Mouse (Mus musculus): ENCODE measurements around the gene Cgas.
"Not testable (repeated sequence)": the region's sequence is repeated elsewhere in the genome, so short reads cannot be mapped to it uniquely, and the experiment has no call there.

The Cgas gene

GRCm38 (mm10) chr9:78442579-78443392, at the start of gene Cgas:
Cgas (minus strand) TSS chr9:78443237.
- DNase-seq (ENCODE audit: low spot score in 2 of 2), result peak in 1 of 2 experiments; percentile 31

- no peak for DNase-seq (ENCODE audit: low spot score in 2 of 2)
Observed at GRCm38 (mm10) chr9:78492254-78492653, 49.2 kb upstream of the Cgas start.

DNA sequence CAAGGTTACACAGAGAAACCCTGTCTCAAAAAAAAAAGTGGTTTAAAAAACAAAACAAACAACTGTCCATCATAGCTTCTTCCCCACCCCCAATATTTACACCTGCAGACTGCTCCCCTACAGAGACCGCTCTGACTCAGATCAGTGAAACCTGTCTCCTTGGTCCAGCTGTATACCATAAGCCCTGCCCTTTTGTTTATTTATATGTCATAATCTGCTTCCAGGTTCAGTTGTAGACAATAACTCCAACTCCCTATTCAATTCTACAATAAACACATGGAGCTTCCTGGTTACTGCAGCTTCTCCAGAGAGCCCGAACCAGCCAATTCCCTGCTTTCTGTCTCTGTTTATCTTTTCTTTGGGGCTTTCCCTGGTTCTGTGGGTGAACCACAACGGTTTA, 48.1 kb upstream of the Cgas start:
- no peak for DNase-seq (ENCODE audit: low spot score in 2 of 2)

DNA sequence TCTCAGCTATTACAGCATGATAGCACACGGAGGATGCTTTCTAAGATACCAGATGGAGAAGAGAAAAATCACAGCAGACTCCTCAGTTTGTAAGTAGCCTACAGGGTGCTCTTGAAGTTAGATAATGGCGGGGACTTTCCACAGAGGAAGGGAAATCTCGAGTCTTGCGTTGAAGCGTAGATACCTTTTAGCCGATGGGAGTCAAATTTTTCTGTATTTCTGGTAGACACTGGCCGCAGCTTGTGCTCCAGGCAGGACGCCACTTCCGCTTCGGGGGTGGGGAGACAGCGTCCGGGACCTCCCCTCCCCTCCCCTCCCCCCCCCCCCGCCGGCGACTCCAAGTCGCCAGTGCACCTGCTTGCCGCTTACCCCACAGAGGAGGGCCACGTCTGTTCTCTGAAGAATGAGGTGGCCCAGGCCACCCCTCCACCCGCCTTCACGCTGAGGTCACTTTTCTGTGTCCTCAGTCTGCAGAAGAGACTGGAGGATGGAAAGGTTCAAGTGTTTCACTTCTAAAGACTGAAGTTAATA, 45.9 kb upstream of the Cgas start, which contains the start of gene Eef1a1:
Gene Eef1a1 (minus strand): TSS at position 262 of the 531 bp plus-strand sequence.
- peak in 1 of 2 experiments; percentile 28 for DNase-seq (ENCODE audit: low spot score in 2 of 2)

DNA sequence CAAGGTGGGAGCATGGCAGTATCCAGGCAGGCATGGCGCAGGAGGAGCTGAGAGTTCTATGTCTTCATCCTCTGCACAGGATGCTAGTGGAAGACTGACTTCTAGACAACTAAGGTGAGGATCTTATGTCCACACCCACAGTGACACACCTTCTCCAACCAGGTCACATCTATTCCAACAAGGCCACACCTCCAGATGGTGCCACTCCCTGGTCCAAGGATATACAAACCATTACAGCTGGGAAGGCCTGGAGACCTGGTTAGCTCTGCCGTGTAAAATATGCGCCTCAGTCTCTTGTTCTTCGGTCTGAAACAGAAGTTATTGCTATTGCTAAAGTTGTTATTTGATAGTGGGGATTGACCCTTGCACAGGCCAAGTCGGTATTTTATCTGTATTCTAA, 45.0 kb upstream of the Cgas start:
- DNase-seq (ENCODE audit: low spot score in 2 of 2), result not testable (repeated sequence)

- DNase-seq (ENCODE audit: low spot score in 2 of 2), result no peak
Observed at GRCm38 (mm10) chr9:78484660-78485059, 41.6 kb upstream of the Cgas start.

DNA sequence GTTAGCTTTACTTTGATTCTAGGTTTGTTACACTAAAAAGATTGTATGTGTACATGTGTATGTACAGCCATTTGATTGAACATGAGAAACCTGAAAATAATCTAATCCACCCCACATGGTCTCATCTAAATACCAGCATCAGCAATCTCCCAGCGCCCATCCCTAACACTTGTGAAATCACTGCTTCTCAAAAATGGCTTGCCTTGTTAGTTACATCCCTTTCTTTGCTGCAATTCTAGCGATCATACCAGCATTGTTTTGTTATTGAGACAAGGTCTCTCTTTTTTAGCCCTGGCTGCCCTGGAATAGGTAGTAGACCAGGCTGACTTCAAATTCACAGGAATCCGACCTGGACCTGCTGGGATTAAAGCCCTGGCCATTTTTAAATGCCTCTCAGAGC, 39.3 kb upstream of the Cgas start:
- DNase-seq (ENCODE audit: low spot score in 2 of 2), result no peak

DNA sequence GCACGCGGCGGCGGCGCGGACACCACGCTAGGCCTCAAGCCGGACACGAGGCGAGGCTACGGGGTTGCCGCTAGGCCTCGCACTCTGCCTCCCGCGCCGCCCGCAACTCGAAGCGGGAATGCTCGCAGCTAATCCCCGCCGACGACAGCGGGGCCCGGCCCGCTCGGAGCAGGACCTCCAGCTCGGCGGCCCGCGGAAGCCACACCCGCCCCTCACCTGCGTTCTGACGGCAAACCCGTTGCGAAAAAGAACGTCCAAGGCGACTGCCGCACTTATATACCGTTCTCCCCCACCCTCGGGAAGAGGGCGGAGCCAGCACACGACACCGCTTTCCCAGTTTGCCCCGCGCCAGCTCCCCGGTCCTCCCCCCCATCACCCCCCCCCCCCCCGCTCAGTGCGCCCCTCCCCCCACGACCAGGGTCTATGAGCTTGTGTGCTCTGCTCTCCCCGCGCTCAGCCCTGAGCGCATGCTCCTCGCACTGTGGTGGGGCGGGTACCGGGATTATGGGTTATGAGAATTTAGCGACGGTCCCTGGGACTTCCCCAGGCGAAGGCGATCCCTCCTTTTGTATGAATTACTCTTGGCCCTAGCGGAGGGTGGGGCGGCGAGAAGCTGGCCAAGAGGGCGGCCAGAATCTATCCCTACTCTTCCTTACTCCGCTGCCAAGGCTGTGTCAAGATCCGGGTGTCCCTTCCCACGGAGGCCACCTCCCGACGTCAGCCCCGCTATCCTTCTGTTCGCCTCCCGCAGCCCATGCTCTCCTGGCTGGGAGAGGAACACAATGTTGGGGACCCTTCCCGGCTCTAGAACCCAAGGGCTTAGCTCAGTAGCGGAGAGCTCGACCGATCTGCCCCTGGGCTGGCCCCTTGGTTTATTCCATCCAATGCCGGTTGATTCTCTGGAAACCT, 38.6 kb upstream of the Cgas start:
- DNase-seq (ENCODE audit: low spot score in 2 of 2), result peak; percentile 91 to 96

DNA sequence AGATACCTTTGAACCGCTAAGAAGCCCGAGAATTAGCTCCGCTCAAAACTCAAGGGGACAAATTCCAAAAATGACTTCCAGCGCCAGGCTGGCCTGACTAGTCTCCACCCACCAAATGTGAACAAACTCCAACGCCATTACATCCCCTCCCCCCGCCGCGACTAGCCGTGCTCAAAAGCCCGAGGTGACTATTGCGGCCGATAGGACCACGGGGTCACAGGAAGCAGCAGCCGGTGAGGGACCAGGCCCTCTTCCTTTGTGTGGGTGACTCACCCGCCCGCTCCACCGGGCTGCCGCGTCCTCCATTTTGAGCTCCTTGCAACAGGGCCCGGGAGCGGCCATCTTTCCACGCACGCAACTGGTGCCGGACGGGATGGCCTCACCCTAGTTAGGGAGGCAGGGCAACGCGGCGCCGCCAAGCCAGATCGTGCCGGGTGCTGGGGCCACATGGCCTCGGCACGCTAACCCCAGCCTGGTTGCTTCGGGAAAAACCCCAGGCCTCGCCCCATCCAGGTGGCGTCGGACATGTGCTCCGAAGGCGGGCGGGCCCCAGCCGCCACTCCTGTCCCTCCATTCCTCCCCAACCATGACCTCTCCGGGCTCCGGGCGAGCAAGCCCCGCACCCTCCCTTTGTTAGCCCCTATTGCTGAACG, 37.8 kb upstream of the Cgas start:
- DNase-seq (ENCODE audit: low spot score in 2 of 2), result peak; percentile 52 to 74

- not testable (repeated sequence) for DNase-seq (ENCODE audit: low spot score in 2 of 2)
Observed at GRCm38 (mm10) chr9:78480227-78480626, 37.2 kb upstream of the Cgas start.

GRCm38 (mm10) chr9:78479308-78479707, 36.3 kb upstream of the Cgas start:
- DNase-seq (ENCODE audit: low spot score in 2 of 2), result not testable (repeated sequence)

GRCm38 (mm10) chr9:78478009-78478605, 35.1 kb upstream of the Cgas start:
- not testable (repeated sequence) for DNase-seq (ENCODE audit: low spot score in 2 of 2)

DNA sequence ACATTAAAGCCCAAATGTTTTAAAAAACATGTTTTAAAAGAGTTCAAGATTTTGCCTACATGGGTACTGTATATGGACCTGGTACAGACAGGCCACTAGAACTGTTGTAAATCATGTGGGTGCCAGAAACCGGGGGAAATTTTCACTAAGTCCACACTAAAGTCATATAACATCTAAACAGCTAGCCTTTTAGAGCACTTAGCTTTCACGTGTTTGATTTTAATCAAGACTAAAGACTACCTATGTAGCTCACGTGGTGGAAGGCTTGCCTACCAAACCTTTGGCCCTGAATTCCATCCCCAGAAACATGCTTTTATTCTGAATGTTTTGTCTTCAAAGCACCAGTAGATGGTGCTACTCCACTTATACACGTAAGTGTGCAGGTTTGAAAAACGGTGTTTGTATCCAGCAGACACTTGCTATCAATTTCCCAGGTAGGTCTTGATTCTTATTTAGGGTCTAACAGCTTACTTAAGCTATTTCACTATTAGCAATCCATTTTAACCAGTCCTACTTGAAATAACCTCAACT, 34.0 kb upstream of the Cgas start:
- no peak for DNase-seq (ENCODE audit: low spot score in 2 of 2)

- no peak for DNase-seq (ENCODE audit: low spot score in 2 of 2)
Observed at GRCm38 (mm10) chr9:78476531-78477020, 33.5 kb upstream of the Cgas start.

- DNase-seq (ENCODE audit: low spot score in 2 of 2), result no peak
Observed at GRCm38 (mm10) chr9:78475873-78476272, 32.8 kb upstream of the Cgas start.

GRCm38 (mm10) chr9:78475383-78475780, 32.3 kb upstream of the Cgas start:
- no peak for DNase-seq (ENCODE audit: low spot score in 2 of 2)

GRCm38 (mm10) chr9:78474771-78475382, 31.8 kb upstream of the Cgas start:
- no peak for DNase-seq (ENCODE audit: low spot score in 2 of 2)

GRCm38 (mm10) chr9:78474270-78474669, 31.2 kb upstream of the Cgas start:
- no peak for DNase-seq (ENCODE audit: low spot score in 2 of 2)

GRCm38 (mm10) chr9:78473588-78473987, 30.6 kb upstream of the Cgas start:
- no peak for DNase-seq (ENCODE audit: low spot score in 2 of 2)

GRCm38 (mm10) chr9:78465725-78466124, 22.7 kb upstream of the Cgas start:
- DNase-seq (ENCODE audit: low spot score in 2 of 2), result no peak

Measured in left cerebral cortex, adult 9 months (tissue).